Mouse (Mus musculus) CD8-positive naive resting alpha-beta T cell, adult 57 days (primary cell): Measurements from ENCODE around the gene Plp1. TPM values are rescaled to one million over a fixed set of nuclear protein-coding genes. Genes with fewer than 3 reads are reported as not detected.

Experiments used
- total RNA-seq: library from RNA; stranded (reverse); gene quantifications from one replicate; pipeline ENCODE4 v1.2.4, GENCODE M21; 2023

Gene Plp1
- 4.7 TPM for total RNA-seq

GRCm38 (mm10) chrX:136822371-136822770 is at the start of gene Plp1:
Gene Plp1 (plus strand): TSS chrX:136822671.

GRCm38 (mm10) chrX:136780041-136780440 is 42.4 kb upstream of the Plp1 start, which contains the start of gene Glra4:
Gene Glra4 (minus strand): TSS chrX:136780141.

GRCm38 (mm10) chrX:136868061-136869040 is 45.9 kb downstream of the Plp1 start, which contains the start of gene Rab9b:
Gene Rab9b (minus strand): TSS chrX:136868755.

Other genes starting within 250 kb of the Plp1 start
- gene Tceal3, start 231.8 kb upstream of the Plp1 start, total RNA-seq = not detected
- 0.24 TPM for gene Tceal1, start 114.7 kb upstream of the Plp1 start, total RNA-seq
- 147 TPM for gene Morf4l2, start 79.0 kb upstream of the Plp1 start, total RNA-seq
- not detected for gene Glra4, start 42.5 kb upstream of the Plp1 start, total RNA-seq
- not detected for gene Rab9b, start 46.1 kb downstream of the Plp1 start, total RNA-seq
- gene H2bfm, start 104.7 kb downstream of the Plp1 start, total RNA-seq = not detected
- 33.4 TPM for gene Tmsb15b2, start 152.8 kb downstream of the Plp1 start, total RNA-seq
- not detected for gene Tmsb15l, start 154.2 kb downstream of the Plp1 start, total RNA-seq
- gene Tmsb15b1, start 154.2 kb downstream of the Plp1 start, total RNA-seq = 9.3 TPM
- 4.9 TPM for gene Zcchc18, start 170.5 kb downstream of the Plp1 start, total RNA-seq
- gene Slc25a53, start 215.6 kb downstream of the Plp1 start, total RNA-seq = 35.6 TPM
- 7.4 TPM for gene Fam199x, start 226.9 kb downstream of the Plp1 start, total RNA-seq